Mouse (Mus musculus) common myeloid progenitor, adult 5-6 weeks (primary cell): Measurements from ENCODE around the gene Gm1330. TPM values are rescaled to one million over a fixed set of nuclear protein-coding genes. Genes with fewer than 3 reads are reported as not detected.
"Not testable (repeated sequence)": the region's sequence is repeated elsewhere in the genome, so short reads cannot be mapped to it uniquely, and the experiment has no call there.

Experiments
- ATAC-seq: replicated peaks from 2 replicates; pipeline ENCODE4 v1.8.0; 2016; ENCODE audit warnings: low read depth, mild to moderate bottlenecking, moderate TSS enrichment, inconsistent platforms; ENCODE audit not compliant: poor library complexity, severe bottlenecking
- total RNA-seq: library from RNA; stranded (forward); fragments of 200-1000, 187-1606 nt; gene quantifications from 2 replicates; pipeline ENCODE4 v1.2.3, GENCODE M21; 2017

Gene Gm1330
- total RNA-seq = not detected in 2 replicates

- no peak for ATAC-seq
Measured at GRCm38 (mm10) chr2:149003151-149003550, at the start of gene Gm1330. Gene Gm1330 (minus strand): TSS chr2:149003251.

DNA sequence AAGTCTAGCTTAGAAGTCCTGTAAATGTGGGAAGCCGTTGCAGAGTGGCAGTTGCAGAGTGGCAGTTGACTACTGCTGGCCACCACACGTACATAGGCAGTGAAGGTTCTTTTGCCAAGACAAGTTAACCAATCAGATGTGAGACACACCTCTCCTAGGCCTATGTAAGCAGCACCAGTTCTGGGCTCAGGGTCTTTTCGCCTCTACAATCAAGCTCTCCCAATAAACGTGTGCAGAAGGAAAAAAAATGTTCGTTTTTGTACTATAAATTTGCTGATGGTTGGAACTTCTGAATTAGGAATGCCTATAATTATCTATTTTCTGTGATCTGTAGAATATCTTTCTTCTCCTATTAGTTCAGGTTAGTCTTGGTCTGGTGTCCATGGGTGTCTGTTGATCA is 14.1 kb upstream of the Gm1330 start, which contains the start of gene Gm10750:
Gm10750 (minus strand) TSS at position 101 of the 400 bp plus-strand sequence.
- ATAC-seq = not testable (repeated sequence)

DNA sequence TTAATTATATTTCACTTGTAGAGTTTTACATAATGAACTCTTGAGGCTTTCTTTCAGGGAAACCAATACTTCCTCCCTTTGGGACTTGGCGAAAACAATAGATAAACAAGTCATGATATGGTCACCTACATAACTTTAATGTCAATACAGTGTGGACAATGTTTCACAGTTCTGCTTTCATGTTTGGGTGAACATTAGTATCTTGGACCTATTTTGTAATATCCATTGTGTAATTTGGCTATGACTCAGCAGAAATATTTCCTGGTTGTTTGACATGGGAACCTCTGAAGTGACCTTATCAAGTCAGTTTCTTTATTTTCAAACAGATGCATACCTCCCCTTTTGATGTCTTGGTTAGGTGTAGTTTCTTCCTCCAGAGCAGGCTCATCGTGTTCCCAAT is 1.8 kb upstream of the Gm1330 start:
- ATAC-seq = 0 out of 2 replicates have a peak, but pooled peaks have one; percentile 22

- ATAC-seq = no peak
Measured at GRCm38 (mm10) chr2:148995133-148995532, 7.9 kb downstream of the Gm1330 start.

Other genes starting within 250 kb of the Gm1330 start
- gene Cst11, start 231.8 kb downstream of the Gm1330 start, total RNA-seq = not detected in 2 replicates
- gene 8030411F24Rik, start 221.2 kb downstream of the Gm1330 start, total RNA-seq = not detected in 2 replicates
- gene Cst12, start 213.9 kb downstream of the Gm1330 start, total RNA-seq = not detected in 2 replicates
- not detected in 2 replicates for gene Cst8, start 204.5 kb downstream of the Gm1330 start, total RNA-seq
- not detected in 2 replicates for gene Cst13, start 183.2 kb downstream of the Gm1330 start, total RNA-seq
- gene Cst9, start 168.1 kb downstream of the Gm1330 start, total RNA-seq = not detected in 2 replicates
- not detected in 2 replicates for gene 9230104L09Rik, start 138.2 kb downstream of the Gm1330 start, total RNA-seq
- gene Cst3, start 127.6 kb downstream of the Gm1330 start, total RNA-seq = 267 and 297 TPM in 2 replicates
- gene Gm10750, start 14.0 kb upstream of the Gm1330 start, total RNA-seq = not detected in 2 replicates